Mouse (Mus musculus) heart, adult 2 months (tissue): Measurements from ENCODE around the gene Ano10.

Source experiments
- CTCF ChIP-seq: fragments of 200-600 bp; IDR thresholded peaks from 2 replicates; pipeline ENCODE4 v1.8.1; 2022; ENCODE audit warnings: antibody characterized with exemption, mild to moderate bottlenecking, moderate library complexity
- EP300 ChIP-seq: fragments of 200-500 bp; IDR thresholded peaks from 2 replicates; pipeline ENCODE4 v1.6.1; 2011; ENCODE audit warnings: low read depth, low read length, control low read depth; ENCODE audit not compliant: insufficient read depth
- POLR2A ChIP-seq: fragments of 200-500 bp; IDR thresholded peaks from 2 replicates; pipeline ENCODE4 v1.6.1; 2011; ENCODE audit warnings: mild to moderate bottlenecking, low read depth, low read length, control low read depth; ENCODE audit not compliant: insufficient read depth

DNA sequence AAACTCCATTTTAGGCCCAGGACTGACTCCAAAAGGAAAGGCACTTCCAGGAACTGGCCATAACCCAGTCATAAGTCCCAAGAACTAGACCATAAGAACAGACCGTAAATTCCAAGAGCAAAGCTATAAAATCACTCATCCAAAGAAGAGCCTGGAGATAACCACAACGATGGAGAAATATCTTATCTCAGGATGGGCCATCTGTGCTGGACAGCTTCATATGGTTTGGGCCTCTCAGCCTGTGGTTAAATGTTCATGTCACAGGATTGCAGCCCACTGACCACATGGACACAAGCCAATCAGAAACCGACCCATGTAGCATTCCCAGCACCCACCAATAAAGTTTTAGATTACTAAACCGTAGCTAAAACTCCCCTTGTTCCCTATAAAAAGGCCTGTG, 18.1 kb downstream of the Ano10 start:
- TF ChIP-seq CTCF (no peak), POLR2A (no peak), EP300 (no peak)
